9 mouse cellular contexts compared by ENCODE assay signal in the genomic region with DNA sequence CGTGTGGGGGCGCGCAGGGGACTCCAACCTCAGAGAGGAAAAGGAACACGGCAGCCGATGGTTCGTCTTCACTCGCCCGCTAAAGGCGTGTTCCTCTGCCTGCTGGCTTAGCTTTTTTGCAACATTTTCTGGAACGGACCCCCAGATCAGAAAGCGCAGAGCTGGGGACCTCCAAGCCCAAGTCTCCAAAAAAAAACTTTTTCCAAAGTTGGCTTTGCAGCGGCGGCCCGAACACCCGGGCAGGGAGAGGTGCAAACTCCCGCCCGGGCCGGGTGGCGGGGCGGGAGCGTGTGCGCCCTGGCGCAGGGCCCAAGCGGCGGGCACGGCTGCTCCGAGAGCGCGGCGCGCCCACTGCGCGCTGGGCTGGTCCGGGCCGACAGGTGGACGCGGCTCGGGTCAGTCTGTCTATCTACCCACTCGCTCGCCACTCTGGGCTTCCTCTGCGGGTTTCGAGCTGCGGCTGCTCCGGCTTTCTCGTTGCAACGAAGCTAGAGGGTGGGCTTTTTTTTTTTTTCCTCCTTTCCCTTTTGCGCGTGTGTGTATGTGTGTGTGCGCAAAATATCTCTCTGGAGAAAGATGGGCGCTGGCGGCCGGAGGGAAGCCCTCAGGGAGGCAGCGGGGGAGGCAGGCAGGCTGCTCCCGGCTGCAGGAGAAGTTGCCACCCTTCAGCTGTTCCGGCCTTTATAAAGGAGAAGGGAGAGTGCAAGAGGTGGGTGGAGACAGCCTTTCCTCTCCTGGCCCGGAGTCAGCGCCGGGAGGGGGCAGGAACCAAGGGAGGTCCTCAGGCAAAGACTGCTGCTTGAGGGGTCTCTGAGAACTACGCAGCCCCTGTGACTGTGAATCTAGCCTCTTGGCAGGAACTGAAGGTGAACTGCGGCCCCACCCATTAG. TPM values are rescaled to one million over a fixed set of nuclear protein-coding genes. Genes with fewer than 3 reads are reported as not detected.
DNase-seq lines count a peak whose midpoint lies in the region; ATAC-seq lines count a peak whose summit lies in the region.
"Had no signal": no experiment of that assay in that cellular context is flagged by ENCODE, and none has a peak within 500 bp of the region (broad histone marks: within the 10 kb centered on the region; RNA-seq: fewer than 3 reads in every experiment).

Gene Pdgfb (minus strand): TSS at position 657 of the 890 bp plus-strand sequence.

- peak within 1 kb of the TSS; percentile 49 for H3K9ac ChIP-seq in embryonic facial prominence, embryonic 12.5 days
- H3K9ac ChIP-seq in limb, embryonic 15.5 days, result peak within 1 kb of the TSS; percentile 48
- H3K9ac ChIP-seq in midbrain, embryonic 16.5 days (ENCODE audit: low read depth, low read length), result peak within 1 kb of the TSS; percentile 95

- ATAC-seq in embryonic facial prominence, embryonic 12.5 days (ENCODE audit: insufficient number of reproducible peaks, insufficient read depth, low FRiP score, low TSS enrichment), result no peak
- no peak for ATAC-seq in limb, embryonic 15.5 days (ENCODE audit: insufficient number of reproducible peaks, low FRiP score, low TSS enrichment, low read depth)
- ATAC-seq in midbrain, embryonic 16.5 days, result no peak

- no peaks in the 10 kb centered on the region for H3K36me3 ChIP-seq in embryonic facial prominence, embryonic 12.5 days
- H3K36me3 ChIP-seq in limb, embryonic 15.5 days, result no peaks in the 10 kb centered on the region
- H3K36me3 ChIP-seq in midbrain, embryonic 16.5 days (ENCODE audit: control insufficient read depth, insufficient read depth, low read length), result no peaks in the 10 kb centered on the region

- H3K27me3 ChIP-seq in embryonic facial prominence, embryonic 12.5 days, result peaks cover 72% of the 10 kb centered on the region
- peaks cover 66% of the 10 kb centered on the region for H3K27me3 ChIP-seq in limb, embryonic 15.5 days
- peaks cover 26% of the 10 kb centered on the region for H3K27me3 ChIP-seq in midbrain, embryonic 16.5 days (ENCODE audit: control insufficient read depth, insufficient read depth, low read depth, low read length)

- peak within 1 kb of the TSS; percentile 53 for H3K4me3 ChIP-seq in embryonic facial prominence, embryonic 12.5 days
- H3K4me3 ChIP-seq in limb, embryonic 15.5 days, result peak within 1 kb of the TSS; percentile 57
- peak within 1 kb of the TSS; percentile 81 for H3K4me3 ChIP-seq in midbrain, embryonic 16.5 days (ENCODE audit: low read depth, low read length)

- H3K27ac ChIP-seq in embryonic facial prominence, embryonic 12.5 days, result peak within 1 kb of the TSS; percentile 1; the same call in 1 of the 2 replicates
- peak within 1 kb of the TSS; percentile 63 for H3K27ac ChIP-seq in limb, embryonic 15.5 days
- H3K27ac ChIP-seq in midbrain, embryonic 16.5 days (ENCODE audit: low read length), result peak within 1 kb of the TSS; percentile 18; the same call in 1 of the 2 replicates

- H3K4me1 ChIP-seq in embryonic facial prominence, embryonic 12.5 days, result peaks cover 32% of the 10 kb centered on the region
- H3K4me1 ChIP-seq in limb, embryonic 15.5 days, result peaks cover 50% of the 10 kb centered on the region
- peaks cover 24% of the 10 kb centered on the region for H3K4me1 ChIP-seq in midbrain, embryonic 16.5 days (ENCODE audit: control insufficient read depth, insufficient read depth, low read length)

- DNase-seq in layer of hippocampus, adult 11-12 months (ENCODE audit: low spot score), result peak; percentile 68
- DNase-seq in layer of hippocampus, adult 9-10 months (ENCODE audit: low spot score), result no peak
- peak; percentile 88 for DNase-seq in heart, adult 8-10 months (ENCODE audit: low spot score)
- peak; percentile 77 to 85 for DNase-seq in kidney, adult 8-10 months
- DNase-seq in thymus, postnatal 14 days, result peak; percentile 64

- H3K9me3 ChIP-seq in embryonic facial prominence, embryonic 12.5 days, result no peaks in the 10 kb centered on the region
- H3K9me3 ChIP-seq in limb, embryonic 15.5 days, result no peaks in the 10 kb centered on the region
- no peaks in the 10 kb centered on the region for H3K9me3 ChIP-seq in midbrain, embryonic 16.5 days (replicated peaks; ENCODE audit: control insufficient read depth, low read length, poor library complexity, severe bottlenecking)

- H3K4me2 ChIP-seq in embryonic facial prominence, embryonic 12.5 days (replicated peaks), result peak within 1 kb of the TSS; percentile 92
- H3K4me2 ChIP-seq in limb, embryonic 15.5 days, result peak within 1 kb of the TSS; percentile 96
- peak within 1 kb of the TSS; percentile 94 for H3K4me2 ChIP-seq in midbrain, embryonic 16.5 days (ENCODE audit: low read length)

- WGBS in embryonic facial prominence, embryonic 12.5 days, result under 1% methylated on average over 60 of the region's 60 CpGs
- 2% methylated on average over 59 of the region's 60 CpGs for WGBS in limb, embryonic 15.5 days
- under 1% methylated on average over 59 of the region's 60 CpGs for WGBS in midbrain, embryonic 16.5 days

RNA-seq across cellular contexts. Expression of gene Pdgfb, which starts in this region (rescaled TPM):
- polyA plus RNA-seq in embryonic facial prominence, embryonic 12.5 days (2016; fragmentation: Nextera tagmentation; extraction: Ambion mirVana), result 3.2 and 3.4 TPM in 2 replicates
- 10 to 100 TPM; 20.2 to 34.2 (median 28.5) TPM for total RNA-seq in heart, adult 8-10 months (2022)
- polyA plus RNA-seq in limb, embryonic 15.5 days (2015; fragmentation: Nextera tagmentation; extraction: Ambion mirVana), result 3.1 TPM in 2 replicates
- 4.3 and 6.8 TPM in 2 replicates for polyA plus RNA-seq in midbrain, embryonic 16.5 days (2015; fragmentation: Nextera tagmentation; extraction: Ambion mirVana)
- total RNA-seq: CH12.LX had no signal

Comparison
In these comparisons a context has a peak if more than half of its experiments do, and no peak if none do; other contexts are left out.
1. H3K27ac ChIP-seq: peak in every context shown above with its lines; median percentile 63 in limb, embryonic 15.5 days; 18 in midbrain, embryonic 16.5 days; 1 in embryonic facial prominence, embryonic 12.5 days.